Mouse (Mus musculus): ENCODE results near the gene 5430419D17Rik. TPM values are rescaled to one million over a fixed set of nuclear protein-coding genes. Genes with fewer than 3 reads are reported as not detected.

The 5430419D17Rik gene
- polyA plus RNA-seq, 1 experiment from 2014 or later, result not detected

GRCm38 (mm10) chr7:131322192-131322591 is 148.0 kb downstream of the 5430419D17Rik start, which contains the start of gene Cuzd1:
TSS of gene Cuzd1 (minus strand) at chr7:131322292.
- H3K4me1 ChIP-seq (ENCODE audit: control insufficient read depth, insufficient read depth, low read length), result no peaks in the 10 kb centered on the region
- no peaks in the 10 kb centered on the region for H3K36me3 ChIP-seq (ENCODE audit: control insufficient read depth, insufficient read depth, low read length)
- no peak within 1 kb of the TSS for H3K9ac ChIP-seq (ENCODE audit: low read length)
- ATAC-seq (ENCODE audit: insufficient read depth, low FRiP score, low TSS enrichment) (no peak), DNase-seq (ENCODE audit: low spot score) (no peak)
- 81% methylated on average over 2 of the region's 2 CpGs for WGBS
- H3K27ac ChIP-seq (ENCODE audit: low read depth, low read length), result no peak within 1 kb of the TSS
- H3K4me2 ChIP-seq (ENCODE audit: low read depth), result no peak within 1 kb of the TSS
- H3K4me3 ChIP-seq (ENCODE audit: low read depth, low read length), result no peak within 1 kb of the TSS
- H3K27me3 ChIP-seq (ENCODE audit: control insufficient read depth, insufficient read depth, low read length), result no peaks in the 10 kb centered on the region
- H3K9me3 ChIP-seq (ENCODE audit: control insufficient read depth, low read length), result no peaks in the 10 kb centered on the region

DNA sequence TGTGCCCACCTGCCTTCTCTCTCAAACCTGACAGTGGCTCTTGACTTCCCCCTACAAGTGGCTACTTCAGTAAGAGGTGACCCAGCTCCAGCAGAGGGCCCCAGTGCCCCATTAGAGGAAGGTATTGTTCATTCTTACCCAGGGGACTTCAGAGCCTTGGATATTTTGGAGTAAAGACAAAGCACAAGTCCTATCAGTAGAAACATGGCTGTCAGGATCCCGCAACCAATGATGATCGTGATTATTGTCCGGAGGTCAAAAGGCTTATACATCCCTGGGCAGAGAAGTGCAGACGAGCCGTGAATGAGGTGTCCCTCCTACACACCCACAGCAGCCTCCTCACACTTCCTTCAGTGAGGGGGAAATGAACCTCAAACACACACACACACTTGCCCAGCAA is 152.9 kb downstream of the 5430419D17Rik start:
- Histone ChIP-seq H3K4me2 (ENCODE audit: low read depth) (no peak overlapping the region), H3K27me3 (ENCODE audit: control insufficient read depth, insufficient read depth, low read length) (no peaks in the 10 kb centered on the region), H3K27ac (ENCODE audit: low read depth, low read length) (no peak overlapping the region), H3K9ac (ENCODE audit: low read length) (no peak overlapping the region), H3K4me3 (ENCODE audit: low read depth, low read length) (no peak overlapping the region), H3K4me1 (ENCODE audit: control insufficient read depth, insufficient read depth, low read length) (no peaks in the 10 kb centered on the region), H3K9me3 (ENCODE audit: control insufficient read depth, low read length) (no peaks in the 10 kb centered on the region), H3K36me3 (ENCODE audit: control insufficient read depth, insufficient read depth, low read length) (no peaks in the 10 kb centered on the region)
- DNase-seq (ENCODE audit: low spot score) (no peak), ATAC-seq (ENCODE audit: insufficient read depth, low FRiP score, low TSS enrichment) (no peak)
- WGBS, result 92% methylated on average over 5 of the region's 5 CpGs

DNA sequence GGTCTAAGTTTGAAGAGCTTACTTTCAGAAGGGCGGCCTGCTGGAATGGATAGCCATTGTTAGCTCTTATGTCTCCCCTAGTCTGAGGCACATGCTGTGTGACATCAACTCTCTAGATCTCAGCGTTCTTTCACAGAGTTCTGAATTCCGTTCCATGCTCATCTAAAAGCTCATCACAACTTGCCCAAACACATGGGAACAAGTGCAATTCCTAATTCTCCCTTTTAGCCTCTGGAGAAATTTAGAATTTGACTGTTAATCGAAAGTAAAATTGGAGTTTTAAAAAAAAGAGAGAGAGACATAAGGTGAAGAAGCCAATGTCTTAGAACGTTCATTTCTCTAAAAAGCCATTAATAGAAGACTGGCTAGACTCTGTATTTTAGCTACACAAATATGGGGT is 155.2 kb downstream of the 5430419D17Rik start, which contains the start of gene Fam24b:
Gene Fam24b, minus strand, starts transcription at position 101 of the 400 bp plus-strand sequence.
- Histone ChIP-seq H3K4me3 (ENCODE audit: low read depth, low read length) (no peak within 1 kb of the TSS), H3K36me3 (ENCODE audit: control insufficient read depth, insufficient read depth, low read length) (no peaks in the 10 kb centered on the region), H3K4me2 (ENCODE audit: low read depth) (no peak within 1 kb of the TSS), H3K27me3 (ENCODE audit: control insufficient read depth, insufficient read depth, low read length) (no peaks in the 10 kb centered on the region), H3K27ac (ENCODE audit: low read depth, low read length) (no peak within 1 kb of the TSS), H3K4me1 (ENCODE audit: control insufficient read depth, insufficient read depth, low read length) (no peaks in the 10 kb centered on the region), H3K9me3 (ENCODE audit: control insufficient read depth, low read length) (no peaks in the 10 kb centered on the region), H3K9ac (ENCODE audit: low read length) (no peak within 1 kb of the TSS)
- no peak for DNase-seq (ENCODE audit: low spot score)
- no peak for ATAC-seq (ENCODE audit: insufficient read depth, low FRiP score, low TSS enrichment)
- 94% methylated on average over 5 of the region's 5 CpGs for WGBS

GRCm38 (mm10) chr7:131331688-131332087 is 157.5 kb downstream of the 5430419D17Rik start:
- no peak overlapping the region for H3K9ac ChIP-seq (ENCODE audit: low read length)
- DNase-seq (ENCODE audit: low spot score) (no peak), ATAC-seq (ENCODE audit: insufficient read depth, low FRiP score, low TSS enrichment) (no peak)
- no peak overlapping the region for H3K4me3 ChIP-seq (ENCODE audit: low read depth, low read length)
- no peak overlapping the region for H3K27ac ChIP-seq (ENCODE audit: low read depth, low read length)
- H3K36me3 ChIP-seq (ENCODE audit: control insufficient read depth, insufficient read depth, low read length), result no peaks in the 10 kb centered on the region
- no peak overlapping the region for H3K4me2 ChIP-seq (ENCODE audit: low read depth)
- no peaks in the 10 kb centered on the region for H3K27me3 ChIP-seq (ENCODE audit: control insufficient read depth, insufficient read depth, low read length)
- H3K4me1 ChIP-seq (ENCODE audit: control insufficient read depth, insufficient read depth, low read length), result no peaks in the 10 kb centered on the region
- no peaks in the 10 kb centered on the region for H3K9me3 ChIP-seq (ENCODE audit: control insufficient read depth, low read length)
- WGBS, result 78% methylated on average over 2 of the region's 2 CpGs

- WGBS, result 51% methylated on average over 1 of the region's 1 CpGs
- Histone ChIP-seq H3K4me3 (ENCODE audit: low read depth, low read length) (no peak within 1 kb of the TSS), H3K4me1 (ENCODE audit: control insufficient read depth, insufficient read depth, low read length) (no peaks in the 10 kb centered on the region), H3K36me3 (ENCODE audit: control insufficient read depth, insufficient read depth, low read length) (peaks cover 2% of the 10 kb centered on the region; the same call in 1 of the 2 replicates), H3K27me3 (ENCODE audit: control insufficient read depth, insufficient read depth, low read length) (no peaks in the 10 kb centered on the region), H3K9ac (ENCODE audit: low read length) (no peak within 1 kb of the TSS), H3K9me3 (ENCODE audit: control insufficient read depth, low read length) (no peaks in the 10 kb centered on the region), H3K4me2 (ENCODE audit: low read depth) (no peak within 1 kb of the TSS), H3K27ac (ENCODE audit: low read depth, low read length) (no peak within 1 kb of the TSS)
- DNase-seq (ENCODE audit: low spot score) (no peak), ATAC-seq (ENCODE audit: insufficient read depth, low FRiP score, low TSS enrichment) (no peak)
Observed at GRCm38 (mm10) chr7:131333564-131333963, 159.4 kb downstream of the 5430419D17Rik start, which contains the start of gene Fam24a. TSS of gene Fam24a (plus strand) at chr7:131333864.

DNA sequence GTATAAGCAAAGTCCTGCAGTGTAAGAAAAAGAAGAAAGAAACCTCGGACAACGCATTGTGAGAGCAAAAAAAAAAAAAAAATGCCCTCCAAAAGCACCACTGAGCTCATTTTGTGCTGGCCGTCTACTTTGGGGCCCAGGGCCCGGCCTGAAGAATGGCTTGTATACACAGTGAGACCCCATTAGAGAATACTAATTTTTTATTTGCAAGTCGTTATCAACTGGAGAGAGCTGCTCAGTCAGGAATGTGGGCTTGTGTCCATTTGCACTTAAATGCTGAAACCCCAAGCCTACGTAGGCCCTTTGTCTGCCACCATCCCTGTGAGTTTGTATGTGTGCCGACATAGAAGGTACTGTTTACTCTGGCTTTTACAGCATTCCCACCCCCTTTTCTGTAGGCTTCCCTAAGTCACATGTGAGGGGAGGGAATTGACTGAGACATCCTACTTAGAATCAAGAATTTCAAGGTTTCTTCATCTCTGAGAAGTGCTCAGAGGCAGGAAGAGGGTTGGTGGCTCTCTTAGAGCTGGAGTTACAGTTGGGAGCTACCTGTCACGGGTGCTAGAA is 163.4 kb downstream of the 5430419D17Rik start:
- Histone ChIP-seq H3K9ac (ENCODE audit: low read length) (no peak overlapping the region), H3K27ac (ENCODE audit: low read depth, low read length) (no peak overlapping the region), H3K4me3 (ENCODE audit: low read depth, low read length) (no peak overlapping the region), H3K36me3 (ENCODE audit: control insufficient read depth, insufficient read depth, low read length) (peaks cover 5% of the 10 kb centered on the region; the same call in 1 of the 2 replicates), H3K4me1 (ENCODE audit: control insufficient read depth, insufficient read depth, low read length) (no peaks in the 10 kb centered on the region), H3K9me3 (ENCODE audit: control insufficient read depth, low read length) (no peaks in the 10 kb centered on the region), H3K27me3 (ENCODE audit: control insufficient read depth, insufficient read depth, low read length) (no peaks in the 10 kb centered on the region), H3K4me2 (ENCODE audit: low read depth) (no peak overlapping the region)
- 58% methylated on average over 8 of the region's 8 CpGs for WGBS
- no peak for DNase-seq (ENCODE audit: low spot score)
- ATAC-seq (ENCODE audit: insufficient read depth, low FRiP score, low TSS enrichment), result no peak

GRCm38 (mm10) chr7:131345856-131346541 is 171.8 kb downstream of the 5430419D17Rik start:
- H3K4me1 ChIP-seq (ENCODE audit: control insufficient read depth, insufficient read depth, low read length), result no peaks in the 10 kb centered on the region
- H3K9ac ChIP-seq (ENCODE audit: low read length), result no peak overlapping the region
- ATAC-seq (ENCODE audit: insufficient read depth, low FRiP score, low TSS enrichment), result no peak
- no peak for DNase-seq (ENCODE audit: low spot score)
- H3K9me3 ChIP-seq (ENCODE audit: control insufficient read depth, low read length), result no peaks in the 10 kb centered on the region
- no peaks in the 10 kb centered on the region for H3K27me3 ChIP-seq (ENCODE audit: control insufficient read depth, insufficient read depth, low read length)
- no peak overlapping the region for H3K27ac ChIP-seq (ENCODE audit: low read depth, low read length)
- H3K4me2 ChIP-seq (ENCODE audit: low read depth), result no peak overlapping the region
- H3K36me3 ChIP-seq (ENCODE audit: control insufficient read depth, insufficient read depth, low read length), result peaks cover 3% of the 10 kb centered on the region; the same call in 1 of the 2 replicates
- WGBS, result 80% methylated on average over 7 of the region's 7 CpGs
- H3K4me3 ChIP-seq (ENCODE audit: low read depth, low read length), result no peak overlapping the region

All from neural tube, embryonic 11.5 days (tissue).